Mouse (Mus musculus) adrenal gland, postnatal 25 days (tissue): ENCODE measurements around the gene Gm45713. TPM values are rescaled to one million over a fixed set of nuclear protein-coding genes. Genes with fewer than 3 reads are reported as not detected.
"Not testable (repeated sequence)": the region's sequence is repeated elsewhere in the genome, so short reads cannot be mapped to it uniquely, and the experiment has no call there.

Experiments
- DNase-seq: peaks from one replicate; pipeline ENCODE4 v3.0.0; 2021; ENCODE audit warnings: mixed read lengths
- long read RNA-seq: library from polyadenylated mRNA; stranded (forward); transcript quantifications from one replicate; pipeline ENCODE4 v2.0.0, GENCODE M21; 2021
- total RNA-seq: library from RNA; stranded (reverse); gene quantifications from 2 replicates; pipeline ENCODE4 v1.2.3, GENCODE M21; 2021

Gm45713 gene
- not detected in 2 replicates for total RNA-seq
- long read RNA-seq, partial matches to known transcripts = 54 of 57 reads
- long read RNA-seq, other reads (novel, unspliced or antisense) = 3 of 57 reads

- peak; percentile 92 for DNase-seq
Measured at GRCm38 (mm10) chr7:45135993-45136567, at the start of gene Gm45713, which contains the start of gene Flt3l. Gene Gm45713 (minus strand): TSS chr7:45136231. Gene Flt3l (minus strand): TSS chr7:45136432.

- DNase-seq = no peak
Measured at GRCm38 (mm10) chr7:45183672-45184071, 47.6 kb upstream of the Gm45713 start.

GRCm38 (mm10) chr7:45182606-45183005 is 46.6 kb upstream of the Gm45713 start:
- no peak for DNase-seq

GRCm38 (mm10) chr7:45182199-45182601 is 46.2 kb upstream of the Gm45713 start:
- peak; percentile 89 for DNase-seq

- no peak for DNase-seq
Measured at GRCm38 (mm10) chr7:45181540-45181939, 45.5 kb upstream of the Gm45713 start.

- no peak for DNase-seq
Measured at GRCm38 (mm10) chr7:45180896-45181477, 45.0 kb upstream of the Gm45713 start, which contains the start of gene Pth2. Gene Pth2 (plus strand): TSS chr7:45180995.

GRCm38 (mm10) chr7:45179469-45179868 is 43.4 kb upstream of the Gm45713 start, which contains the start of gene Gfy:
Gene Gfy (minus strand): TSS chr7:45179569.
- no peak for DNase-seq

- no peak for DNase-seq
Measured at GRCm38 (mm10) chr7:45178550-45178949, 42.5 kb upstream of the Gm45713 start.

GRCm38 (mm10) chr7:45176356-45176755 is 40.3 kb upstream of the Gm45713 start:
- DNase-seq = no peak

- DNase-seq = no peak
Measured at GRCm38 (mm10) chr7:45175929-45176328, 39.9 kb upstream of the Gm45713 start.

- DNase-seq = no peak
Measured at GRCm38 (mm10) chr7:45175398-45175797, 39.4 kb upstream of the Gm45713 start.

GRCm38 (mm10) chr7:45174567-45175280 is 38.7 kb upstream of the Gm45713 start:
- no peak for DNase-seq

GRCm38 (mm10) chr7:45173772-45174171 is 37.7 kb upstream of the Gm45713 start:
- DNase-seq = not testable (repeated sequence)

GRCm38 (mm10) chr7:45172974-45173373 is 36.9 kb upstream of the Gm45713 start:
- no peak for DNase-seq

- no peak for DNase-seq
Measured at GRCm38 (mm10) chr7:45169495-45169894, 33.5 kb upstream of the Gm45713 start.

GRCm38 (mm10) chr7:45168656-45169055 is 32.6 kb upstream of the Gm45713 start:
- DNase-seq = no peak

GRCm38 (mm10) chr7:45167761-45168445 is 31.9 kb upstream of the Gm45713 start:
- DNase-seq = no peak

- no peak for DNase-seq
Measured at GRCm38 (mm10) chr7:45166950-45167401, 30.9 kb upstream of the Gm45713 start.

- DNase-seq = no peak
Measured at GRCm38 (mm10) chr7:45165701-45166100, 29.7 kb upstream of the Gm45713 start.

GRCm38 (mm10) chr7:45164833-45165232 is 28.8 kb upstream of the Gm45713 start:
- DNase-seq = no peak

- peak; percentile 40 for DNase-seq
Measured at GRCm38 (mm10) chr7:45163735-45164490, 27.9 kb upstream of the Gm45713 start, which contains the start of gene Slc17a7. Gene Slc17a7 (plus strand): TSS chr7:45163949.
